Mouse (Mus musculus) bone marrow macrophage, adult 2 months (primary cell): Measurements from ENCODE around the gene Chst11.

Source experiments
- CTCF ChIP-seq: IDR thresholded peaks from 2 replicates; pipeline ENCODE4 v1.5.1; 2012; ENCODE audit warnings: low read depth, mild to moderate bottlenecking, low read length, moderate library complexity
- POLR2A ChIP-seq: IDR thresholded peaks from 2 replicates; pipeline ENCODE4 v1.6.1; 2012; ENCODE audit warnings: mild to moderate bottlenecking, low read depth, low read length, borderline replicate concordance

DNA sequence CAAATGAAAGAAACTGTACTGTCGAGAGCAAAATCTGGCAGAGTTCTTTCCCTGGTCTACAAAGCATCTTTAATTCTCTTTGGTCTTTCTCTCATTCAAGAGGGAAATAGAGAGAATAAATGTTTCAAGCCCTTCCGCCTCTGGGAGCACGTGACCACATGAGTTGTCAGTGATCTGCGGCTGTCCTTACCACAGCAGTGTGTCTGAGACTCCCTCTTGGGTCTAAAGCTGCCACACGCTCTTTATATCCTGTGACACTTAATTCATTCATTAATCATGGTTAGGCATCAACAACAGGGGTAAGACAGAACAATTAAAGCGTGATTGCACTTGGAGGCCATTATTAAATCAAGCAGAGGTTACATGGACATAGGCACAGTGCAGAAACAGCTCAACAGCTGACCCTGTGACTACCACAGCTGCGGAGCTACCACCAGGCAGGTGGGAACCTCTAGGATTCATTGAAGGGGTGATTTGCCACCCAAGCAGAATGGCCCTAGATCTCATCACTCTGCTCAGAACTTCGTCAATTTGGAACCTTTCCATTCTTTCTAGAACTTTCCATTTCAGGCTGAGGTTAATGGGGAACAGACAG lies 144.4 kb downstream of the Chst11 start:
- TF ChIP-seq CTCF (no peak), POLR2A (no peak)
